Mouse (Mus musculus) heart, embryonic 14.5 days (tissue): Measurements from ENCODE around the gene Slc37a1. TPM values are rescaled to one million over a fixed set of nuclear protein-coding genes. Genes with fewer than 3 reads are reported as not detected.

Experiments used
- ATAC-seq: fragments of 200-750 bp; cut with Nextera tagmentation; 2 replicates; pipeline ENCODE4 v1.8.0; 2017; ENCODE audit warnings: low read depth, moderate TSS enrichment; ENCODE audit not compliant: insufficient number of reproducible peaks, insufficient read depth, low FRiP score
- H3K27ac ChIP-seq, 2 experiments: fragments of 200-500 bp in 1 of 2; fragments of 300-500 bp in 1 of 2; sonication (generic) in 1 of 2; replicated peaks in 1 of 2; 2 replicates each; pipeline ENCODE4 v1.5.1; 2012 to 2014; ENCODE audit warnings: low read depth in 2 of 2, low read length in 2 of 2, control low read depth in 1 of 2, mild to moderate bottlenecking in 1 of 2, mixed read lengths in 1 of 2; ENCODE audit not compliant: control insufficient read depth in 1 of 2, insufficient read depth in 1 of 2
- H3K27me3 ChIP-seq: fragments of 300-500 bp; sonication (generic); 2 replicates; pipeline ENCODE4 v1.6.1; 2014; ENCODE audit warnings: mild to moderate bottlenecking, low read length, control low read depth; ENCODE audit not compliant: control insufficient read depth, insufficient read depth
- H3K36me3 ChIP-seq: fragments of 300-500 bp; sonication (generic); 2 replicates; pipeline ENCODE4 v1.6.1; 2014; ENCODE audit warnings: mild to moderate bottlenecking, control low read depth, low read length, mixed read lengths; ENCODE audit not compliant: control insufficient read depth, insufficient read depth
- H3K4me1 ChIP-seq, 2 experiments: fragments of 200-500 bp in 1 of 2; fragments of 300-500 bp in 1 of 2; sonication (generic) in 1 of 2; 2 replicates each; pipeline ENCODE4 v1.6.1; 2012 to 2014; ENCODE audit warnings: low read length in 2 of 2, control low read depth in 1 of 2, mixed read lengths in 1 of 2; ENCODE audit not compliant: control insufficient read depth in 2 of 2, insufficient read depth in 2 of 2
- H3K4me2 ChIP-seq: fragments of 300-500 bp; sonication (generic); 2 replicates; pipeline ENCODE4 v1.6.1; 2014; ENCODE audit warnings: mild to moderate bottlenecking, low read length
- H3K4me3 ChIP-seq, 2 experiments: fragments of 200-500 bp in 1 of 2; fragments of 300-500 bp in 1 of 2; sonication (generic) in 1 of 2; 2 replicates each; pipeline ENCODE4 v1.5.1; 2012 to 2014; ENCODE audit warnings: low read length in 2 of 2, mild to moderate bottlenecking in 2 of 2, control low read depth in 1 of 2, low read depth in 1 of 2, moderate library complexity in 1 of 2; ENCODE audit not compliant: control insufficient read depth in 1 of 2, insufficient read depth in 1 of 2
- H3K9ac ChIP-seq: fragments of 300-500 bp; sonication (generic); 2 replicates; pipeline ENCODE4 v1.6.1; 2014; ENCODE audit warnings: mild to moderate bottlenecking, low read length
- H3K9me3 ChIP-seq: fragments of 300-500 bp; sonication (generic); 2 replicates; pipeline ENCODE4 v1.6.1; 2016; ENCODE audit warnings: low read length, control low read depth; ENCODE audit not compliant: control insufficient read depth
- WGBS: fragments of 180-500 bp; shearing (Covaris S2); extraction: QIAGEN DNeasy Blood & Tissue Kit; methylation state at CpG from one replicate; pipeline ENCODE4 v1.1.7; 2014; 5-methylcytosine and 5-hydroxymethylcytosine counted together
- polyA plus RNA-seq: library from polyadenylated mRNA; unstranded; fragments of >200 nt; fragmentation: Nextera tagmentation; extraction: Ambion mirVana; gene quantifications from 2 replicates; pipeline ENCODE4 v1.2.1, GENCODE M21; 2014

Gene Slc37a1
- polyA plus RNA-seq, 1 experiment from 2014 or later: 8.0 TPM

- Histone ChIP-seq H3K9me3 (no peaks in the 10 kb centered on the region), H3K36me3 (no peaks in the 10 kb centered on the region), H3K4me1 (peaks cover 7% of the 10 kb centered on the region in 2 experiments; a peak in 2 of 4 replicates), H3K4me2 (no peak overlapping the region), H3K27ac (no peak overlapping the region), H3K9ac (no peak overlapping the region), H3K27me3 (no peaks in the 10 kb centered on the region), H3K4me3 (no peak overlapping the region)
- 89% methylated on average over 4 of the region's 4 CpGs for WGBS
- ATAC-seq: no peak
Observed at GRCm38 (mm10) chr17:31323379-31323778, 36.8 kb downstream of the Slc37a1 start.

GRCm38 (mm10) chr17:31324227-31324626 lies 37.6 kb downstream of the Slc37a1 start:
- Histone ChIP-seq H3K4me1 (peaks cover 7% of the 10 kb centered on the region in 2 experiments; a peak in 2 of 4 replicates), H3K27ac (no peak overlapping the region), H3K36me3 (no peaks in the 10 kb centered on the region), H3K4me3 (no peak overlapping the region), H3K9me3 (no peaks in the 10 kb centered on the region), H3K27me3 (no peaks in the 10 kb centered on the region), H3K4me2 (no peak overlapping the region), H3K9ac (no peak overlapping the region)
- no peak for ATAC-seq
- 85% methylated on average over 8 of the region's 8 CpGs for WGBS

- whole genome bisulfite sequencing: 63% methylated on average over 13 of the region's 13 CpGs
- Histone ChIP-seq H3K27ac (no peak overlapping the region), H3K9me3 (no peaks in the 10 kb centered on the region), H3K9ac (no peak overlapping the region), H3K4me2 (no peak overlapping the region), H3K4me3 (no peak overlapping the region), H3K4me1 (peaks cover 7% of the 10 kb centered on the region in 2 experiments; a peak in 2 of 4 replicates), H3K36me3 (no peaks in the 10 kb centered on the region), H3K27me3 (no peaks in the 10 kb centered on the region)
- no peak for ATAC-seq
Observed at GRCm38 (mm10) chr17:31325451-31326219, 39.0 kb downstream of the Slc37a1 start.

GRCm38 (mm10) chr17:31326220-31326852 lies 39.7 kb downstream of the Slc37a1 start:
- 46% methylated on average over 9 of the region's 9 CpGs for WGBS
- Histone ChIP-seq H3K4me3 (no peak overlapping the region), H3K9ac (no peak overlapping the region), H3K36me3 (no peaks in the 10 kb centered on the region), H3K27ac (no peak overlapping the region), H3K27me3 (no peaks in the 10 kb centered on the region), H3K4me1 (peaks cover 4 to 5% of the 10 kb centered on the region in 2 experiments; a peak in 1 of 4 replicates), H3K4me2 (no peak overlapping the region), H3K9me3 (no peaks in the 10 kb centered on the region)
- ATAC-seq: no peak

GRCm38 (mm10) chr17:31328466-31328865 lies 41.9 kb downstream of the Slc37a1 start:
- no peak overlapping the region for H3K27ac ChIP-seq
- peaks cover 0 to 4% of the 10 kb centered on the region in 2 experiments; a peak in 1 of 4 replicates for H3K4me1 ChIP-seq
- no peaks in the 10 kb centered on the region for H3K27me3 ChIP-seq
- no peak overlapping the region for H3K4me2 ChIP-seq
- WGBS: 58% methylated on average over 4 of the region's 4 CpGs
- H3K9me3 ChIP-seq: no peaks in the 10 kb centered on the region
- no peak for ATAC-seq
- no peak overlapping the region for H3K9ac ChIP-seq
- H3K36me3 ChIP-seq: no peaks in the 10 kb centered on the region
- no peak overlapping the region for H3K4me3 ChIP-seq

- Histone ChIP-seq H3K4me3 (no peak overlapping the region), H3K9me3 (no peaks in the 10 kb centered on the region), H3K27ac (no peak overlapping the region), H3K4me1 (peaks cover 0 to 3% of the 10 kb centered on the region in 2 experiments; a peak in 1 of 4 replicates), H3K4me2 (no peak overlapping the region), H3K36me3 (no peaks in the 10 kb centered on the region), H3K9ac (no peak overlapping the region), H3K27me3 (no peaks in the 10 kb centered on the region)
- WGBS: 33% methylated on average over 4 of the region's 4 CpGs
- ATAC-seq: no peak
Observed at GRCm38 (mm10) chr17:31330622-31331021, 44.0 kb downstream of the Slc37a1 start.

GRCm38 (mm10) chr17:31331273-31331672 lies 44.7 kb downstream of the Slc37a1 start:
- Histone ChIP-seq H3K27ac (no peak overlapping the region), H3K4me3 (no peak overlapping the region)
- WGBS: 78% methylated on average over 6 of the region's 6 CpGs

More at GRCm38 (mm10) chr17:31331273-31331672, 44.7 kb downstream of the Slc37a1 start:
- Histone ChIP-seq H3K27me3 (no peaks in the 10 kb centered on the region), H3K4me1 (no peaks in the 10 kb centered on the region), H3K36me3 (no peaks in the 10 kb centered on the region), H3K9me3 (no peaks in the 10 kb centered on the region), H3K4me2 (no peak overlapping the region), H3K9ac (no peak overlapping the region)
- ATAC-seq: no peak
